Mouse (Mus musculus) R1 (cell line): ENCODE measurements around the gene Egfem1.

ENCODE experiments used
- DNase-seq: peaks from one replicate; pipeline ENCODE4 v3.0.0-alpha.2; 2018; ENCODE audit warnings: low read depth, low spot score

The Egfem1 gene

GRCm38 (mm10) chr3:29342223-29342791 lies 260.5 kb downstream of the Egfem1 start:
- DNase-seq = no peak

- DNase-seq = no peak
Measured at GRCm38 (mm10) chr3:29345805-29346204, 264.0 kb downstream of the Egfem1 start.

- DNase-seq = no peak
Measured at GRCm38 (mm10) chr3:29366907-29367306, 285.1 kb downstream of the Egfem1 start.

- peak; percentile 47 for DNase-seq
Measured at GRCm38 (mm10) chr3:29370519-29370918, 288.7 kb downstream of the Egfem1 start.

- DNase-seq = no peak
Measured at GRCm38 (mm10) chr3:29381255-29381654, 299.4 kb downstream of the Egfem1 start.

GRCm38 (mm10) chr3:29399064-29399463 lies 317.2 kb downstream of the Egfem1 start:
- DNase-seq = no peak

GRCm38 (mm10) chr3:29421634-29422033 lies 339.8 kb downstream of the Egfem1 start:
- DNase-seq = no peak

GRCm38 (mm10) chr3:29432109-29433091 lies 350.6 kb downstream of the Egfem1 start:
- no peak for DNase-seq

GRCm38 (mm10) chr3:29443024-29443423 lies 361.2 kb downstream of the Egfem1 start:
- no peak for DNase-seq

GRCm38 (mm10) chr3:29444661-29445060 lies 362.8 kb downstream of the Egfem1 start:
- no peak for DNase-seq

GRCm38 (mm10) chr3:29446081-29446480 lies 364.3 kb downstream of the Egfem1 start:
- no peak for DNase-seq

GRCm38 (mm10) chr3:29448829-29449406 lies 367.1 kb downstream of the Egfem1 start:
- DNase-seq = no peak

GRCm38 (mm10) chr3:29498211-29498610 lies 416.4 kb downstream of the Egfem1 start:
- DNase-seq = no peak

GRCm38 (mm10) chr3:29499188-29499587 lies 417.4 kb downstream of the Egfem1 start:
- DNase-seq = no peak

- no peak for DNase-seq
Measured at GRCm38 (mm10) chr3:29525298-29525962, 443.6 kb downstream of the Egfem1 start.

GRCm38 (mm10) chr3:29525963-29526301 lies 444.1 kb downstream of the Egfem1 start:
- peak; percentile 4 for DNase-seq

GRCm38 (mm10) chr3:29539211-29539610 lies 457.4 kb downstream of the Egfem1 start:
- no peak for DNase-seq

- DNase-seq = no peak
Measured at GRCm38 (mm10) chr3:29539902-29540301, 458.1 kb downstream of the Egfem1 start.

- peak; percentile 67 for DNase-seq
Measured at GRCm38 (mm10) chr3:29541477-29542079, 459.8 kb downstream of the Egfem1 start.

GRCm38 (mm10) chr3:29544056-29544455 lies 462.2 kb downstream of the Egfem1 start:
- DNase-seq = no peak

GRCm38 (mm10) chr3:29563171-29563570 lies 481.3 kb downstream of the Egfem1 start:
- DNase-seq = no peak
